Mouse (Mus musculus) intestine, postnatal 0 days (tissue): ENCODE data around the gene Nrxn3. TPM values are rescaled to one million over a fixed set of nuclear protein-coding genes. Genes with fewer than 3 reads are reported as not detected.

ENCODE experiments used
- ATAC-seq: fragments of 200-750 bp; cut with Nextera tagmentation; 2 replicates; pipeline ENCODE4 v1.8.0; 2017; ENCODE audit warnings: mild to moderate bottlenecking, moderate TSS enrichment, moderate library complexity
- H3K27ac ChIP-seq: fragments of 300-500 bp; sonication (generic); 2 replicates; pipeline ENCODE4 v1.5.1; 2014; ENCODE audit warnings: mild to moderate bottlenecking, low read depth, low read length, moderate library complexity
- H3K27me3 ChIP-seq: fragments of 300-500 bp; sonication (generic); replicated peaks from 2 replicates; pipeline ENCODE4 v1.6.1; 2014; ENCODE audit warnings: low read length, mixed read lengths; ENCODE audit not compliant: control insufficient read depth, insufficient read depth
- H3K36me3 ChIP-seq: fragments of 300-500 bp; sonication (generic); 2 replicates; pipeline ENCODE4 v1.6.1; 2014; ENCODE audit warnings: mild to moderate bottlenecking, moderate library complexity; ENCODE audit not compliant: control insufficient read depth, insufficient read depth
- H3K4me1 ChIP-seq: fragments of 300-500 bp; sonication (generic); replicated peaks from 2 replicates; pipeline ENCODE4 v1.6.1; 2014; ENCODE audit warnings: antibody characterized with exemption, low read length, mixed read lengths; ENCODE audit not compliant: control insufficient read depth, insufficient read depth
- H3K4me2 ChIP-seq: fragments of 300-500 bp; sonication (generic); replicated peaks from 2 replicates; pipeline ENCODE4 v1.6.1; 2014; ENCODE audit warnings: low read depth, mild to moderate bottlenecking, moderate library complexity
- H3K4me3 ChIP-seq: fragments of 300-500 bp; sonication (generic); 2 replicates; pipeline ENCODE4 v1.5.1; 2014; ENCODE audit warnings: low read depth, low read length
- H3K9ac ChIP-seq: fragments of 300-500 bp; sonication (generic); 2 replicates; pipeline ENCODE4 v1.6.1; 2014; ENCODE audit warnings: mild to moderate bottlenecking, low read depth, low read length
- H3K9me3 ChIP-seq: fragments of 300-500 bp; sonication (generic); 2 replicates; pipeline ENCODE4 v1.6.1; 2016; ENCODE audit warnings: mixed run types; ENCODE audit not compliant: control insufficient read depth
- CTCF ChIP-seq: sonication (generic); IDR thresholded peaks from 2 replicates; pipeline ENCODE4 v1.5.1; 2016; ENCODE audit warnings: low read depth, mild to moderate bottlenecking, control low read depth, antibody characterized with exemption, moderate library complexity
- WGBS: fragments of 180-500 bp; shearing (Covaris S2); extraction: QIAGEN DNeasy Blood & Tissue Kit; methylation state at CpG from one replicate; pipeline ENCODE4 v1.1.7; 2014; 5-methylcytosine and 5-hydroxymethylcytosine counted together
- polyA plus RNA-seq: library from polyadenylated mRNA; unstranded; fragments of >200 nt; fragmentation: Nextera tagmentation; extraction: Ambion mirVana; gene quantifications from 2 replicates; pipeline ENCODE4 v1.2.1, GENCODE M21; 2015

Gene Nrxn3
- polyA plus RNA-seq, 1 experiment from 2014 or later: 0.47 TPM

DNA sequence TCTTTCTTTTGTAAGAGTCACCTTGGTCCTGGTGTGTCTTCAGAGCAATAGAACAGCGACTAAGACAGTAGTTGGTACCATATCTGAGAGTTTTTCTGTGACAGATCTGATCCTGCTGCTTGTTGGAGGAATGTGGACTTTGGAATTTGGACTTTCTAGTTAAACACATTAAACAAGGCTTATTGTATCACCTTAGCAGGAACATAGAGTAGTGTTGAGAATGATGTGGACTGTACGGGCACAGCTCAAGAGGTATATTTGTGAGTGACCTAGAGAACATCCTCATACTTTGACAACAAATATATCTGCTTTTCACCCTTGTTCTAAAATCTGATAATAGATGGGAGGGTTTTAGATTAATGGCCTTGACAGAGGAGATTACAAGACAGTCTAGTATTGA, 1020.1 kb downstream of the Nrxn3 start:
- Histone ChIP-seq H3K4me1 (no peaks in the 10 kb centered on the region), H3K4me3 (no peak overlapping the region), H3K4me2 (no peak overlapping the region), H3K36me3 (no peaks in the 10 kb centered on the region), H3K27ac (no peak overlapping the region), H3K9me3 (no peaks in the 10 kb centered on the region), H3K27me3 (no peaks in the 10 kb centered on the region), H3K9ac (no peak overlapping the region)
- no peak for ATAC-seq
- no peak for TF ChIP-seq CTCF
- 59% methylated on average over 2 of the region's 2 CpGs for WGBS

DNA sequence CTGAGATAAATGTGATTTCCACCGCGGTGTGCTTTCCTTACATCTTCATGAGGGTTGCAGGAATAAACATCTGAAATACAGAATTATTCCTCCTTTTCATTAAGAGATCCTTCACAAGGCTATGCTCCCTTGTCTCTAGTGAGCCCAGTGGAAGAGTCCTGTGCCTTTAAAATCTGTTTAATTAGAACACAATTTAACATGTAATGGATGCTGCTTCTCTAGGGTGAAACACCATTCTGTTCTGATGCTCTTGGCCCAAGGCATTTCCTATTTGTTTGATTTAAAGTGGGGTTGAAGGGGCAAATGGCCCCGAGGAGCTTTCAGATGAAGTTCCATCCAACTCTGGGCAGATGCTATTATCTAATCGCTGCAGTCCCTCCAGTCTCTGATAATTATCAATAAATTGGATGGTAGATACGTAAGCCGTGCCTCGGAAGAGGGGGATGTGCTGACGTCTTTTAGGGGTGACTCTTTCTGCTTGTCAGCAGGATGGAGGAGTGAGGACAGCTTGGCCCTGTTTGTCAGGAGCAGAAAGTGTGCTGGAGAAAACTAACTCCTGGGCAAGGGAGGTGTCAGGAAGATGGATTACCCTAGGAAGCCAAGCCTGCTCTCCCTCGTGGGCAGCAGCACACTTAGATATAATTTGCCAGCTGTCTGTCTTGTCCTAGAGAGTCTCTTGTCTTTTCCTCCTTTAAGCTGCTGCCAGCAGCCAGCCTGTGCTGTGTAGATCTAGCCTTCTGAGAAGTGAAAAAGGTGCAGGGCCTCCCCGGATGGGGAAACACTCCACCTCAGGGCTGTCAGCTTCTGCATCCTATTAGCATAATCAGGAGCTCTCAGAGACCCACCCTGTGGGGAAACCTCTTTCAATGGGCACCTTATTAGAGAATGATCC, 1041.8 kb downstream of the Nrxn3 start:
- Histone ChIP-seq H3K36me3 (no peaks in the 10 kb centered on the region), H3K4me1 (no peaks in the 10 kb centered on the region), H3K27me3 (no peaks in the 10 kb centered on the region), H3K9me3 (no peaks in the 10 kb centered on the region), H3K4me3 (no peak overlapping the region), H3K9ac (no peak overlapping the region), H3K4me2 (no peak overlapping the region), H3K27ac (no peak overlapping the region)
- TF ChIP-seq CTCF: no peak
- ATAC-seq: no peak
- WGBS: 47% methylated on average over 10 of the region's 10 CpGs

DNA sequence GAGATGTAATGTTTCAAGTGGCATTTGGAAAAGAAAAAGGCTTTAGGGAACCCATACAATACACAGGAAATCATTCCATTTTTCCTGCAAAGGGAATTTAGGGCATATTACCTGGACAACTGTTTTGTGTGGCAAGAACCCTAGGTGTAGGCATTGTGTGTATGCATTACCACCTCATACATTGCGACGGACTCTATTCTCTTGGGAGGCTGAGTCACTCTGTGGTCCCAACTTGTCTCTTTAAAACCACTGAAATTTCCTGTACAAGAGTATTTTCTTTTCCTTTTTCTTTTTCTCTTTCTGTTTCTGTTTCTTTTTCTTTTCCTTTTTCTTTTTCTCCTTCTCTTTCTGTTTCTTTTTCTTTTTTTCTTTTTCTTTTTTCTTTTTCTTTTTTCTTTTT, 1042.5 kb downstream of the Nrxn3 start:
- ATAC-seq: no peak
- H3K36me3 ChIP-seq: no peaks in the 10 kb centered on the region
- TF ChIP-seq CTCF: no peak
- no peaks in the 10 kb centered on the region for H3K9me3 ChIP-seq
- H3K9ac ChIP-seq: no peak overlapping the region
- H3K4me2 ChIP-seq: no peak overlapping the region
- WGBS: 77% methylated on average over 2 of the region's 2 CpGs
- H3K27ac ChIP-seq: no peak overlapping the region
- no peak overlapping the region for H3K4me3 ChIP-seq
- H3K4me1 ChIP-seq: no peaks in the 10 kb centered on the region
- no peaks in the 10 kb centered on the region for H3K27me3 ChIP-seq

DNA sequence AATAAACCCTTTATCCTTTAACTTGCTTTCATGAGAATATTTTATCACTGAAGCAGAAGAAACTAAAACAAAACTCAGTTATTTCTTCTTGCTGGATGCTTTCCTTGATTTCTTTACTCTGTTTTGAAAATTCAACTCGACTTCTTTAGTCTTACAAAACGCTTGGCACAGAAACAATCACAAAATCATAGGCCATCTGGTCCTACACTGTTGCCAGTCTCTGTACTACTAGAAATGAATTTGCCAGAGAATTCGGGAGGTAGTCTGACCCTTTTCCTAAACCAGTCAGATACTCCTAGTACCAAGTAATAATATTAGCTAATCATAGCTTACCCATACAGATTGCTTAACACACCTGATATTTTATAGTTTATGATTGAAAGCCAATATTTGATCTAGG, 1066.1 kb downstream of the Nrxn3 start:
- no peaks in the 10 kb centered on the region for H3K9me3 ChIP-seq
- WGBS: 80% methylated on average over 3 of the region's 3 CpGs
- H3K4me3 ChIP-seq: no peak overlapping the region
- no peaks in the 10 kb centered on the region for H3K36me3 ChIP-seq
- H3K9ac ChIP-seq: no peak overlapping the region
- no peak for ATAC-seq
- no peak overlapping the region for H3K4me2 ChIP-seq
- TF ChIP-seq CTCF: no peak
- H3K4me1 ChIP-seq: no peaks in the 10 kb centered on the region
- H3K27ac ChIP-seq: no peak overlapping the region
- no peaks in the 10 kb centered on the region for H3K27me3 ChIP-seq

DNA sequence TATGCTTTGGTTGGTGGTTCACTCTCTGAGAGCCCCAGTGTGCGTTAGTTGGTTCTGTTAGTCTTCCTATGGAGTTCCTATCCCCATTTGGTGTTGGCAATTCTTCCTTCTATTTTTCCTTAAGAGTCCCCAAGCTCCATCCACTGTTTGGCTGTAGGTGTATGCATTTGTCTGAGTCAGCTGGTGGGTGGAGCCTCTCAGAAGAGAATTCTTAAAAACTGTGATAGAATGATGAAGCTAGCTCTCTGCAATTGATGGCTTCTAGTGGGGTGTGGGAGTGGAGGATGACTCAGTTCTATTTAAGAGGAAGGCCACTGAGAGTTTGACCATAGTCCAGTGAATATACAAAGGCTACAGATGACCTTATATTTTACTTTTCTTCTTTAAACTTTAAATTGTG, 1067.3 kb downstream of the Nrxn3 start:
- 91% methylated on average over 1 of the region's 1 CpGs for WGBS
- no peak overlapping the region for H3K27ac ChIP-seq
- TF ChIP-seq CTCF: no peak
- H3K27me3 ChIP-seq: no peaks in the 10 kb centered on the region
- no peaks in the 10 kb centered on the region for H3K9me3 ChIP-seq
- H3K4me2 ChIP-seq: no peak overlapping the region
- no peak overlapping the region for H3K4me3 ChIP-seq
- H3K4me1 ChIP-seq: no peaks in the 10 kb centered on the region
- no peak overlapping the region for H3K9ac ChIP-seq
- no peaks in the 10 kb centered on the region for H3K36me3 ChIP-seq
- no peak for ATAC-seq

DNA sequence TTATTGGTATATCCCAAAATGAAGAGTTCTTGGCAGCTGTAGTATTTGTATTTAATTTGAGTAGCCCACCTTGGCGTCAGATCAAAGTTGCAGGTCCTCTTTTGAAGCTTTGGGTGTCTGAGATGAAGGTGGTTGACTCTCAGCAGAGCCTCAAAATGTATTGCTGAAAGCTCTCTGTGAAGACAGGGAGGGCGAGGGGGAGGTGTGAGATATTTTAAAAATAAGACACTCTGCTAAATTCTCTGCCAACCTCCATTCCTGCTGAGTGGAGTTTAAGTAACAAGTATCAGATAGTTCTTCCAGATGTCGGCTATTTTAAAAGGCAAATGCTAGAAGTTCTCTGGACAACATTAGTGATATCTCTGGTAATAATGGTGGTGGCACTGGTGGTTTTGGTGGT, 1069.2 kb downstream of the Nrxn3 start:
- Histone ChIP-seq H3K4me2 (no peak overlapping the region), H3K27me3 (no peaks in the 10 kb centered on the region), H3K27ac (no peak overlapping the region), H3K9me3 (no peaks in the 10 kb centered on the region), H3K9ac (no peak overlapping the region), H3K4me1 (no peaks in the 10 kb centered on the region), H3K36me3 (no peaks in the 10 kb centered on the region), H3K4me3 (no peak overlapping the region)
- no peak for TF ChIP-seq CTCF
- ATAC-seq: no peak
- 73% methylated on average over 3 of the region's 3 CpGs for WGBS
